Mouse (Mus musculus) liver, adult 2 months (tissue): ENCODE results near the gene 1700028P14Rik. TPM values are rescaled to one million over a fixed set of nuclear protein-coding genes. Genes with fewer than 3 reads are reported as not detected.
A peak's percentile ranks its signal among the peaks of the same experiment; 100 is the strongest.
"Not testable (repeated sequence)": the region's sequence is repeated elsewhere in the genome, so short reads cannot be mapped to it uniquely, and the experiment has no call there.

ENCODE experiments used
- DNase-seq: peaks from one replicate; pipeline ENCODE4 v3.0.0-alpha.2; 2011; ENCODE audit warnings: low read depth, low spot score; ENCODE audit errors: extremely low read depth
- H3K27ac ChIP-seq: fragments of 200-500 bp; replicated peaks from 2 replicates; pipeline ENCODE4 v1.5.1; 2012; ENCODE audit warnings: low read depth, mild to moderate bottlenecking, control low read depth, inconsistent platforms, low read length; ENCODE audit not compliant: insufficient read depth
- H3K27me3 ChIP-seq: fragments of 200-500 bp; 2 replicates; pipeline ENCODE4 v1.6.1; 2012; ENCODE audit warnings: mild to moderate bottlenecking, moderate library complexity, low read length, inconsistent platforms; ENCODE audit not compliant: control insufficient read depth, insufficient read depth
- H3K36me3 ChIP-seq: fragments of 200-500 bp; 2 replicates; pipeline ENCODE4 v1.6.1; 2012; ENCODE audit warnings: low read length, inconsistent platforms; ENCODE audit not compliant: control insufficient read depth, insufficient read depth
- H3K4me1 ChIP-seq: fragments of 200-500 bp; 2 replicates; pipeline ENCODE4 v1.6.1; 2011; ENCODE audit warnings: low read length; ENCODE audit not compliant: control insufficient read depth, insufficient read depth
- H3K4me3 ChIP-seq: fragments of 200-500 bp; 2 replicates; pipeline ENCODE4 v1.5.1; 2011; ENCODE audit warnings: low read depth, mild to moderate bottlenecking, control low read depth, low read length, moderate library complexity; ENCODE audit not compliant: insufficient read depth
- H3K79me2 ChIP-seq: fragments of 200-500 bp; 2 replicates; pipeline ENCODE4 v1.6.1; 2012; ENCODE audit warnings: inconsistent platforms, mild to moderate bottlenecking, low read length, moderate library complexity; ENCODE audit not compliant: control insufficient read depth, insufficient read depth
- H3K9ac ChIP-seq: fragments of 200-500 bp; 2 replicates; pipeline ENCODE4 v1.6.1; 2012; ENCODE audit warnings: low read depth, mild to moderate bottlenecking, control low read depth, inconsistent platforms, low read length
- CTCF ChIP-seq: fragments of 200-500 bp; IDR thresholded peaks from 2 replicates; pipeline ENCODE4 v1.5.1; 2011; ENCODE audit warnings: low read depth, low read length, control low read depth
- POLR2A ChIP-seq: fragments of 200-500 bp; IDR thresholded peaks from 2 replicates; pipeline ENCODE4 v1.6.1; 2011; ENCODE audit warnings: low read length, control low read depth; ENCODE audit not compliant: insufficient read depth; ENCODE audit errors: extremely low read depth
- WGBS: fragments of 180-500 bp; shearing (Covaris S2); methylation state at CpG from one replicate; pipeline ENCODE4 v1.1.7; 2018; 5-methylcytosine and 5-hydroxymethylcytosine counted together
- polyA plus RNA-seq: library from polyadenylated mRNA; depleted of rRNA; stranded (reverse); fragments of >200 nt; gene quantifications from 2 replicates; pipeline ENCODE4 v1.2.3, GENCODE M21; 2012
- total RNA-seq: library from RNA; depleted of rRNA; stranded (reverse); fragments of >200 nt; gene quantifications from 2 replicates; pipeline ENCODE4 v1.2.3, GENCODE M21; 2014

Gene 1700028P14Rik
- total and polyA plus RNA-seq, 2 experiments, result not detected

- Histone ChIP-seq H3K79me2 (no peaks in the 10 kb centered on the region; the same call in 1 of the 2 replicates), H3K4me3 (peak within 1 kb of the TSS; percentile 87), H3K27ac (peak within 1 kb of the TSS; percentile 93), H3K4me1 (peaks cover 4% of the 10 kb centered on the region; the same call in 1 of the 2 replicates), H3K27me3 (no peaks in the 10 kb centered on the region), H3K36me3 (no peaks in the 10 kb centered on the region), H3K9ac (peak within 1 kb of the TSS; percentile 91)
- TF ChIP-seq POLR2A, result peak; percentile 62
- TF ChIP-seq CTCF, result no peak
- DNase-seq, result peak; percentile 57
- WGBS, result 1% methylated on average over 93 of the region's 93 CpGs
Measured at GRCm38 (mm10) chr19:23687296-23688021, 34.8 kb upstream of the 1700028P14Rik start, which contains the start of gene Ptar1. TSS of gene Ptar1 (plus strand) at chr19:23687429.

GRCm38 (mm10) chr19:23686962-23687295, 34.3 kb upstream of the 1700028P14Rik start:
- no peaks in the 10 kb centered on the region; the same call in 1 of the 2 replicates for H3K79me2 ChIP-seq
- peaks cover 4% of the 10 kb centered on the region; the same call in 1 of the 2 replicates for H3K4me1 ChIP-seq
- no peak for DNase-seq
- WGBS, result under 1% methylated on average over 14 of the region's 14 CpGs
- H3K27ac ChIP-seq, result peak overlapping the region; percentile 93
- peak overlapping the region; percentile 87 for H3K4me3 ChIP-seq
- peak overlapping the region; percentile 91 for H3K9ac ChIP-seq
- no peaks in the 10 kb centered on the region for H3K27me3 ChIP-seq
- no peaks in the 10 kb centered on the region for H3K36me3 ChIP-seq
- TF ChIP-seq CTCF, result no peak
- peak; percentile 74; the same call in 1 of the 2 replicates for TF ChIP-seq POLR2A

DNA sequence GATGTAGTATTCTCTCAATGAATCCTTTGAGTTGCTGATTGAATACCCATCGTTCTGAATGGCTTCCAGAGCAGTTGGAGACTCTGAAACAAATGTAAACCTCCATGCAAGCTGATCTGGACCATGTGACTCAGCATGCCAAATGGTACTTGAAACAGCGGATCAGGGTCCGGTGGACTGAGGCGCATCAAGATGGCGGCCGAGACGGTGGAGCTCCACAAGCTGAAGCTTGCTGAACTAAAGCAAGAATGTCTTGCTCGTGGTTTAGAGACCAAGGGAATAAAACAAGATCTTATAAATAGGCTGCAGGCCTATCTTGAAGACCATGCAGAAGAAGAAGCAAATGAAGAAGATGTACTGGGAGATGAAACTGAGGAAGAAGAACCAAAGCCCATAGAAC, 23.0 kb upstream of the 1700028P14Rik start:
- H3K36me3 ChIP-seq, result not testable (repeated sequence)

DNA sequence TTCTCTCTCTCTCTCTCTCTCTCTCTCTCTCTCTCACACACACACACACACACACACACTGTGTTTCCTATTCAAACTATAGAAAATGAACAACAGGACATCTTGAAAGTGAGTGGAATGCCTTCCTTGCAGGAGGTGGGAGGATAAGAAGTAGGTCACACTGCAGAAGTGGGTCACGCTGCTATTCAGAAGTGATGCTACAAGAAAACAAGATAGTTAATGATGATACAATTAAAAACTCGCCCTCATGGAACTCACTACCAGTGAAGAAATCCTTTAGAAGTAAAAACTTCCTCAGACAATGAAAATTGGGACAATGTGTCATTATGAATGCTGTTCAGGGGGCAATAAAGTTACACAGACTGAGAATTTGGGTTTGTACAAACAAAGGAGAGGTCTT, 20.4 kb upstream of the 1700028P14Rik start:
- TF ChIP-seq POLR2A (no peak), CTCF (no peak)
- H3K9ac ChIP-seq, result no peak overlapping the region
- no peaks in the 10 kb centered on the region for H3K4me1 ChIP-seq
- 63% methylated on average over 2 of the region's 2 CpGs for WGBS
- DNase-seq, result no peak
- H3K27ac ChIP-seq, result no peak overlapping the region
- H3K4me3 ChIP-seq, result no peak overlapping the region
- H3K36me3 ChIP-seq, result no peaks in the 10 kb centered on the region
- no peaks in the 10 kb centered on the region for H3K27me3 ChIP-seq
- H3K79me2 ChIP-seq, result no peaks in the 10 kb centered on the region

More for the DNA sequence above, 23.0 kb upstream of the 1700028P14Rik start:
- H3K4me3 ChIP-seq, H3K27ac ChIP-seq, DNase-seq, H3K79me2 ChIP-seq, H3K4me1 ChIP-seq, H3K27me3 ChIP-seq, H3K9ac ChIP-seq: not testable (repeated sequence)
- 91% methylated on average over 8 of the region's 8 CpGs for WGBS

- 77% methylated on average over 6 of the region's 6 CpGs for WGBS
- H3K27me3 ChIP-seq, result no peaks in the 10 kb centered on the region
- H3K27ac ChIP-seq, result no peak overlapping the region
- DNase-seq, result no peak
- no peaks in the 10 kb centered on the region for H3K36me3 ChIP-seq
- no peak overlapping the region for H3K9ac ChIP-seq
- H3K79me2 ChIP-seq, result no peaks in the 10 kb centered on the region
- TF ChIP-seq CTCF (no peak), POLR2A (no peak)
- no peak overlapping the region for H3K4me3 ChIP-seq
- H3K4me1 ChIP-seq, result no peaks in the 10 kb centered on the region
Measured at GRCm38 (mm10) chr19:23668142-23668655, 15.6 kb upstream of the 1700028P14Rik start.

DNA sequence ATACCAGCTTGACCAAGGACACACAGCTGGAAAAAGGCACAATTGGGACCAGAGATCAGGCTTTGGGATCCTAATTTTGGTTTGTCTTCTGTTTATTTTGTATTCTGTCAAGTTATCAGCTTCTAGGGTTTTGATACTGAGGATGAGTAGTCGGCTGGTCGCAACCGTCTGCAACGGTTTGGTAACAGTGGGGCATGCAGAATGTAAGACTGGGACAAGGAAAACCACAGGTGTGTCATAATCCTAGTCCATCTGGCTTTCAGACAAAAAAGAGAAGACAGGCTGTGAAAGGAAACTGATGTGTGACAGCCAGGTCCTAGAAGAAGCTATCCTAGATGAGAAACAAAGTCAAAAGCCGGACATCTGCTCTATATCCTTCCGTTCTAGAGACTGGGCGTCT, 11.5 kb upstream of the 1700028P14Rik start:
- H3K27me3 ChIP-seq, result no peaks in the 10 kb centered on the region
- H3K9ac ChIP-seq, result no peak overlapping the region
- no peaks in the 10 kb centered on the region for H3K4me1 ChIP-seq
- WGBS, result 85% methylated on average over 7 of the region's 7 CpGs
- DNase-seq, result no peak
- H3K36me3 ChIP-seq, result no peaks in the 10 kb centered on the region
- H3K4me3 ChIP-seq, result no peak overlapping the region
- no peak overlapping the region for H3K27ac ChIP-seq
- TF ChIP-seq CTCF (no peak), POLR2A (no peak)
- no peaks in the 10 kb centered on the region for H3K79me2 ChIP-seq
